Mouse (Mus musculus) frontal cortex, adult (tissue): ENCODE data around the gene Slc25a24.
A peak's percentile ranks its signal among the peaks of the same experiment; 100 is the strongest.

Source experiments
- ATAC-seq: cut with Nextera tagmentation; 2 replicates; pipeline ENCODE4 v1.9.2; 2017; ENCODE audit warnings: mild to moderate bottlenecking, moderate library complexity, mixed read lengths; ENCODE audit not compliant: low TSS enrichment

The Slc25a24 gene

GRCm38 (mm10) chr3:109122641-109123530 lies at the start of gene Slc25a24:
Slc25a24 (plus strand) TSS chr3:109123149.
- peak; percentile 70 for ATAC-seq

GRCm38 (mm10) chr3:109080169-109080568 lies 42.8 kb upstream of the Slc25a24 start, which contains the start of gene Slc25a54:
Slc25a54 (plus strand) TSS chr3:109080469.
- ATAC-seq = no peak

- no peak for ATAC-seq
Observed at GRCm38 (mm10) chr3:109084418-109084817, 38.5 kb upstream of the Slc25a24 start.

GRCm38 (mm10) chr3:109088460-109088859 lies 34.5 kb upstream of the Slc25a24 start:
- ATAC-seq = no peak

GRCm38 (mm10) chr3:109104702-109105101 lies 18.2 kb upstream of the Slc25a24 start:
- peak; percentile 59 for ATAC-seq

GRCm38 (mm10) chr3:109117136-109117535 lies 5.8 kb upstream of the Slc25a24 start:
- ATAC-seq = no peak

GRCm38 (mm10) chr3:109119562-109119961 lies 3.4 kb upstream of the Slc25a24 start:
- no peak for ATAC-seq

- ATAC-seq = no peak
Observed at GRCm38 (mm10) chr3:109119973-109120372, 3.0 kb upstream of the Slc25a24 start.

GRCm38 (mm10) chr3:109123531-109123981 lies 607 bp downstream of the Slc25a24 start:
- ATAC-seq = no peak

- no peak for ATAC-seq
Observed at GRCm38 (mm10) chr3:109124091-109124490, 1.1 kb downstream of the Slc25a24 start.

- no peak for ATAC-seq
Observed at GRCm38 (mm10) chr3:109125531-109125930, 2.6 kb downstream of the Slc25a24 start.

- no peak for ATAC-seq
Observed at GRCm38 (mm10) chr3:109129768-109130167, 6.8 kb downstream of the Slc25a24 start.

- no peak for ATAC-seq
Observed at GRCm38 (mm10) chr3:109132966-109133365, 10.0 kb downstream of the Slc25a24 start.

- ATAC-seq = no peak
Observed at GRCm38 (mm10) chr3:109134036-109134435, 11.1 kb downstream of the Slc25a24 start.

- ATAC-seq = no peak
Observed at GRCm38 (mm10) chr3:109135352-109135751, 12.4 kb downstream of the Slc25a24 start.

GRCm38 (mm10) chr3:109152561-109152960 lies 29.6 kb downstream of the Slc25a24 start:
- ATAC-seq = no peak

GRCm38 (mm10) chr3:109153410-109153809 lies 30.5 kb downstream of the Slc25a24 start:
- ATAC-seq = no peak

GRCm38 (mm10) chr3:109155926-109156669 lies 33.1 kb downstream of the Slc25a24 start:
- ATAC-seq = no peak

- ATAC-seq = no peak
Observed at GRCm38 (mm10) chr3:109157481-109157880, 34.5 kb downstream of the Slc25a24 start.

- ATAC-seq = no peak
Observed at GRCm38 (mm10) chr3:109164088-109164487, 41.1 kb downstream of the Slc25a24 start.

- no peak for ATAC-seq
Observed at GRCm38 (mm10) chr3:109164644-109165043, 41.7 kb downstream of the Slc25a24 start.

- no peak for ATAC-seq
Observed at GRCm38 (mm10) chr3:109165214-109165829, 42.4 kb downstream of the Slc25a24 start.
